Mouse (Mus musculus): ENCODE measurements around the gene Ankrd63.

DNA sequence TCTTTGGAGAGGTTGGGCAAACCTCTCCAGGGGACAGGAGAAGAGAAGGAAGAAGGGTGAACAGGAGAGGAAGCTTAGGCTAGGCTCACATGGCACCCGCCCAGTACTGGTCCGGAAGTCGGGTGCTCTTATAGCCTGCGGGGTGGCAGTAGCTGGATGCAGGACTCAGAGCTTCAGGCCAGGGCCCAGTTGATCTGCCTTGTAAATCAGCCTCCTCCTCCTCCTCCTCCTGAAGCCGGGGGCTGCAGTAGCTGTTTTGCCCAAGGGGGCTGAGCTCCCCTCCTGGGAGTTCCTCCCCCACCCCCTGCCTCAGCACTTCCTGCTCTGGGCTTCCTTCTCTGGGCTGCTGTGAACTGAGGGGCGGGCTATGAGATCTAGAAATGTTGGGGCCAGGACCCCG, 24.6 kb upstream of the Ankrd63 start, which contains the start of gene Plcb2:
- TF ChIP-seq CTCF (IDR thresholded peaks at IDR 0.05; ENCODE audit: low read depth, low read length) = no peak
- TF ChIP-seq POLR2A (IDR thresholded peaks at IDR 0.05; ENCODE audit: borderline replicate concordance, low read depth, low read length) = 0 out of 2 replicates have a peak, but pooled peaks have one; percentile 9
